Mouse (Mus musculus): ENCODE data around the gene Ppt2. TPM values are rescaled to one million over a fixed set of nuclear protein-coding genes. Genes with fewer than 3 reads are reported as not detected.
A peak's percentile ranks its signal among the peaks of the same experiment; 100 is the strongest.

Ppt2 gene
- polyA plus RNA-seq, 1 experiment: 49.6 TPM

GRCm38 (mm10) chr17:34606186-34607039 lies 21.9 kb downstream of the Ppt2 start:
- no peak for DNase-seq (ENCODE audit: low read depth)

GRCm38 (mm10) chr17:34605609-34606008 lies 22.7 kb downstream of the Ppt2 start:
- no peak for DNase-seq (ENCODE audit: low read depth)

GRCm38 (mm10) chr17:34604511-34605237 lies 23.6 kb downstream of the Ppt2 start:
- no peak for DNase-seq (ENCODE audit: low read depth)

- no peak for DNase-seq (ENCODE audit: low read depth)
Observed at GRCm38 (mm10) chr17:34604061-34604508, 24.2 kb downstream of the Ppt2 start, which contains the start of gene Agpat1. Gene Agpat1, plus strand, starts transcription at chr17:34604262.

GRCm38 (mm10) chr17:34603375-34604060 lies 24.8 kb downstream of the Ppt2 start, which contains the start of gene Rnf5:
Gene Rnf5, minus strand, starts transcription at chr17:34603690.
- peak; percentile 100 for DNase-seq (ENCODE audit: low read depth)

GRCm38 (mm10) chr17:34601796-34602195 lies 26.5 kb downstream of the Ppt2 start:
- DNase-seq (ENCODE audit: low read depth): no peak

GRCm38 (mm10) chr17:34599891-34600290 lies 28.4 kb downstream of the Ppt2 start:
- no peak for DNase-seq (ENCODE audit: low read depth)

- DNase-seq (ENCODE audit: low read depth): no peak
Observed at GRCm38 (mm10) chr17:34597566-34598095, 30.7 kb downstream of the Ppt2 start, which contains the start of gene Ager. Gene Ager, plus strand, starts transcription at chr17:34597862.

- DNase-seq (ENCODE audit: low read depth): no peak
Observed at GRCm38 (mm10) chr17:34596098-34596497, 32.2 kb downstream of the Ppt2 start.

GRCm38 (mm10) chr17:34593752-34594525 lies 34.4 kb downstream of the Ppt2 start:
- no peak for DNase-seq (ENCODE audit: low read depth)

- no peak for DNase-seq (ENCODE audit: low read depth)
Observed at GRCm38 (mm10) chr17:34592581-34593549, 35.4 kb downstream of the Ppt2 start.

GRCm38 (mm10) chr17:34591994-34592375 lies 36.3 kb downstream of the Ppt2 start:
- DNase-seq (ENCODE audit: low read depth): no peak

GRCm38 (mm10) chr17:34591029-34591993 lies 37.0 kb downstream of the Ppt2 start, which contains the start of gene Pbx2:
Gene Pbx2, plus strand, starts transcription at chr17:34591266.
- DNase-seq (ENCODE audit: low read depth): no peak

GRCm38 (mm10) chr17:34590154-34590987 lies 37.9 kb downstream of the Ppt2 start:
- no peak for DNase-seq (ENCODE audit: low read depth)

- no peak for DNase-seq (ENCODE audit: low read depth)
Observed at GRCm38 (mm10) chr17:34589681-34590101, 38.6 kb downstream of the Ppt2 start, which contains the start of gene Gpsm3. Gene Gpsm3, plus strand, starts transcription at chr17:34589806.

- no peak for DNase-seq (ENCODE audit: low read depth)
Observed at GRCm38 (mm10) chr17:34589206-34589605, 39.1 kb downstream of the Ppt2 start.

- no peak for DNase-seq (ENCODE audit: low read depth)
Observed at GRCm38 (mm10) chr17:34588767-34589166, 39.5 kb downstream of the Ppt2 start.
